Mouse (Mus musculus): ENCODE results near the gene Sema4g. TPM values are rescaled to one million over a fixed set of nuclear protein-coding genes. Genes with fewer than 3 reads are reported as not detected.

Sema4g gene
- polyA plus RNA-seq, 1 experiment, result 15.7 TPM

- no peak overlapping the region for H3K4me3 ChIP-seq (ENCODE audit: low read depth, low read length)
- TF ChIP-seq CTCF (IDR thresholded peaks at IDR 0.05; ENCODE audit: low read depth, low read length) (no peak), EP300 (IDR thresholded peaks at IDR 0.05; ENCODE audit: insufficient read depth, low read depth, low read length) (no peak), POLR2A (IDR thresholded peaks at IDR 0.05; ENCODE audit: insufficient read depth, low read length) (no peak)
- H3K27me3 ChIP-seq (ENCODE audit: control insufficient read depth, insufficient read depth, low read length, poor library complexity, severe bottlenecking), result no peaks in the 10 kb centered on the region
- no peaks in the 10 kb centered on the region for H3K9me3 ChIP-seq (replicated peaks; ENCODE audit: control insufficient read depth, insufficient read depth, low read length, poor library complexity, severe bottlenecking)
- H3K36me3 ChIP-seq (ENCODE audit: control insufficient read depth, insufficient read depth, low read length, poor library complexity, severe bottlenecking), result no peaks in the 10 kb centered on the region
- H3K4me1 ChIP-seq (ENCODE audit: control insufficient read depth, insufficient read depth, low read length), result no peaks in the 10 kb centered on the region
- H3K9ac ChIP-seq (ENCODE audit: low read depth, poor library complexity, severe bottlenecking), result no peak overlapping the region
- H3K27ac ChIP-seq (ENCODE audit: insufficient read depth, low read length), result no peak overlapping the region
Measured at GRCm38 (mm10) chr19:44997786-44998185, 8.9 kb downstream of the Sema4g start.

GRCm38 (mm10) chr19:44999647-45000046 lies 10.7 kb downstream of the Sema4g start:
- no peaks in the 10 kb centered on the region; the same call in 1 of the 2 replicates for H3K36me3 ChIP-seq (ENCODE audit: control insufficient read depth, insufficient read depth, low read length, poor library complexity, severe bottlenecking)

GRCm38 (mm10) chr19:45002301-45002700 lies 13.4 kb downstream of the Sema4g start:
- Histone ChIP-seq H3K27ac (ENCODE audit: insufficient read depth, low read length) (no peak overlapping the region), H3K4me3 (ENCODE audit: low read depth, low read length) (no peak overlapping the region), H3K27me3 (ENCODE audit: control insufficient read depth, insufficient read depth, low read length, poor library complexity, severe bottlenecking) (no peaks in the 10 kb centered on the region), H3K36me3 (ENCODE audit: control insufficient read depth, insufficient read depth, low read length, poor library complexity, severe bottlenecking) (peaks cover 3% of the 10 kb centered on the region; the same call in 1 of the 2 replicates), H3K9ac (ENCODE audit: low read depth, poor library complexity, severe bottlenecking) (no peak overlapping the region), H3K9me3 (replicated peaks; ENCODE audit: control insufficient read depth, insufficient read depth, low read length, poor library complexity, severe bottlenecking) (no peaks in the 10 kb centered on the region), H3K4me1 (ENCODE audit: control insufficient read depth, insufficient read depth, low read length) (peaks cover 1% of the 10 kb centered on the region)
- no peak for TF ChIP-seq POLR2A (IDR thresholded peaks at IDR 0.05; ENCODE audit: insufficient read depth, low read length)
- no peak for TF ChIP-seq EP300 (IDR thresholded peaks at IDR 0.05; ENCODE audit: insufficient read depth, low read depth, low read length)
- TF ChIP-seq CTCF (IDR thresholded peaks at IDR 0.05; ENCODE audit: low read depth, low read length), result no peak

More at GRCm38 (mm10) chr19:44999647-45000046, 10.7 kb downstream of the Sema4g start:
- no peak for TF ChIP-seq POLR2A (IDR thresholded peaks at IDR 0.05; ENCODE audit: insufficient read depth, low read length)
- no peak for TF ChIP-seq EP300 (IDR thresholded peaks at IDR 0.05; ENCODE audit: insufficient read depth, low read depth, low read length)
- no peak for TF ChIP-seq CTCF (IDR thresholded peaks at IDR 0.05; ENCODE audit: low read depth, low read length)
- Histone ChIP-seq H3K4me3 (ENCODE audit: low read depth, low read length) (no peak overlapping the region), H3K9ac (ENCODE audit: low read depth, poor library complexity, severe bottlenecking) (no peak overlapping the region), H3K9me3 (replicated peaks; ENCODE audit: control insufficient read depth, insufficient read depth, low read length, poor library complexity, severe bottlenecking) (no peaks in the 10 kb centered on the region), H3K27ac (ENCODE audit: insufficient read depth, low read length) (no peak overlapping the region), H3K27me3 (ENCODE audit: control insufficient read depth, insufficient read depth, low read length, poor library complexity, severe bottlenecking) (no peaks in the 10 kb centered on the region), H3K4me1 (ENCODE audit: control insufficient read depth, insufficient read depth, low read length) (peaks cover under 1% of the 10 kb centered on the region)

- Histone ChIP-seq H3K4me3 (ENCODE audit: low read depth, low read length) (no peak overlapping the region), H3K27me3 (ENCODE audit: control insufficient read depth, insufficient read depth, low read length, poor library complexity, severe bottlenecking) (no peaks in the 10 kb centered on the region), H3K36me3 (ENCODE audit: control insufficient read depth, insufficient read depth, low read length, poor library complexity, severe bottlenecking) (peaks cover 11% of the 10 kb centered on the region), H3K4me1 (ENCODE audit: control insufficient read depth, insufficient read depth, low read length) (peaks cover 5% of the 10 kb centered on the region), H3K9ac (ENCODE audit: low read depth, poor library complexity, severe bottlenecking) (no peak overlapping the region), H3K9me3 (replicated peaks; ENCODE audit: control insufficient read depth, insufficient read depth, low read length, poor library complexity, severe bottlenecking) (no peaks in the 10 kb centered on the region), H3K27ac (ENCODE audit: insufficient read depth, low read length) (no peak overlapping the region)
- TF ChIP-seq EP300 (IDR thresholded peaks at IDR 0.05; ENCODE audit: insufficient read depth, low read depth, low read length) (no peak), POLR2A (IDR thresholded peaks at IDR 0.05; ENCODE audit: insufficient read depth, low read length) (no peak), CTCF (IDR thresholded peaks at IDR 0.05; ENCODE audit: low read depth, low read length) (no peak)
Measured at GRCm38 (mm10) chr19:45003740-45004516, 15.0 kb downstream of the Sema4g start.

- Histone ChIP-seq H3K4me3 (ENCODE audit: low read depth, low read length) (peak within 1 kb of the TSS; percentile 95), H3K27ac (ENCODE audit: insufficient read depth, low read length) (peak within 1 kb of the TSS; percentile 30), H3K4me1 (ENCODE audit: control insufficient read depth, insufficient read depth, low read length) (peaks cover 5% of the 10 kb centered on the region), H3K9me3 (replicated peaks; ENCODE audit: control insufficient read depth, insufficient read depth, low read length, poor library complexity, severe bottlenecking) (no peaks in the 10 kb centered on the region), H3K36me3 (ENCODE audit: control insufficient read depth, insufficient read depth, low read length, poor library complexity, severe bottlenecking) (peaks cover 23% of the 10 kb centered on the region), H3K9ac (ENCODE audit: low read depth, poor library complexity, severe bottlenecking) (peak within 1 kb of the TSS; percentile 74), H3K27me3 (ENCODE audit: control insufficient read depth, insufficient read depth, low read length, poor library complexity, severe bottlenecking) (no peaks in the 10 kb centered on the region)
- no peak for TF ChIP-seq POLR2A (IDR thresholded peaks at IDR 0.05; ENCODE audit: insufficient read depth, low read length)
- TF ChIP-seq EP300 (IDR thresholded peaks at IDR 0.05; ENCODE audit: insufficient read depth, low read depth, low read length), result no peak
- TF ChIP-seq CTCF (IDR thresholded peaks at IDR 0.05; ENCODE audit: low read depth, low read length), result no peak
Measured at GRCm38 (mm10) chr19:45005444-45005843, 16.5 kb downstream of the Sema4g start, which contains the start of gene Twnk. TSS of gene Twnk (plus strand) at chr19:45005663.

Data from ES-Bruce4 (cell line).